Mouse (Mus musculus) myocyte (in vitro differentiated cells): ENCODE results near the gene Clk4. TPM values are rescaled to one million over a fixed set of nuclear protein-coding genes. Genes with fewer than 3 reads are reported as not detected.

Source experiments
- H3K27me3 ChIP-seq: one replicate; pipeline ENCODE4 v1.6.1; 2011; ENCODE audit not compliant: control insufficient read depth, insufficient read depth, insufficient read length
- H3K36me3 ChIP-seq: one replicate; pipeline ENCODE4 v1.6.1; 2011; ENCODE audit not compliant: control insufficient read depth, insufficient read depth
- H3K4me2 ChIP-seq: one replicate; pipeline ENCODE4 v1.6.1; 2011; ENCODE audit warnings: low read depth, control low read depth
- H3K4me3 ChIP-seq: one replicate; pipeline ENCODE4 v1.5.1; 2011; ENCODE audit warnings: mild to moderate bottlenecking, control low read depth, moderate library complexity
- H3K79me2 ChIP-seq: one replicate; pipeline ENCODE4 v1.6.1; 2011; ENCODE audit not compliant: control insufficient read depth, insufficient read depth
- H3ac ChIP-seq: one replicate; pipeline ENCODE4 v1.6.1; 2011; ENCODE audit not compliant: control insufficient read depth, insufficient read length
- CEBPB ChIP-seq: IDR thresholded peaks from 2 replicates; pipeline ENCODE4 v1.6.1; 2011; ENCODE audit warnings: mild to moderate bottlenecking, moderate library complexity; ENCODE audit not compliant: poor library complexity, insufficient read depth, severe bottlenecking
- E2F4 ChIP-seq: IDR thresholded peaks from one replicate; pipeline ENCODE4 v1.6.1; 2011; ENCODE audit warnings: mild to moderate bottlenecking, control low read depth, moderate library complexity; ENCODE audit not compliant: insufficient read depth
- MAX ChIP-seq: IDR thresholded peaks from one replicate; pipeline ENCODE4 v1.6.1; 2011; ENCODE audit warnings: low read depth, mild to moderate bottlenecking, control low read depth
- MYOD1 ChIP-seq, 3 experiments: IDR thresholded peaks; one replicate each; pipeline ENCODE4 v1.6.1; 2011; ENCODE audit warnings: control low read depth in 2 of 3, low read depth in 2 of 3, mild to moderate bottlenecking in 2 of 3, moderate library complexity in 1 of 3; ENCODE audit not compliant: insufficient read length in 2 of 3, control insufficient read depth in 1 of 3
- MYOG ChIP-seq, 3 experiments: IDR thresholded peaks; one replicate each; pipeline ENCODE4 v1.6.1; 2011; ENCODE audit warnings: control low read depth in 2 of 3, low read depth in 2 of 3, mild to moderate bottlenecking in 2 of 3; ENCODE audit not compliant: insufficient read length in 2 of 3, control insufficient read depth in 1 of 3, insufficient read depth in 1 of 3
- POLR2A ChIP-seq: IDR thresholded peaks from one replicate; pipeline ENCODE4 v1.6.1; 2011; ENCODE audit warnings: low read depth, mild to moderate bottlenecking, control low read depth, moderate library complexity; ENCODE audit not compliant: insufficient read length
- POLR2AphosphoS2 ChIP-seq: IDR thresholded peaks from one replicate; pipeline ENCODE4 v1.6.1; 2011; ENCODE audit warnings: low read depth, control low read depth; ENCODE audit not compliant: insufficient read length
- REST ChIP-seq: IDR thresholded peaks from one replicate; pipeline ENCODE4 v1.6.1; 2011; ENCODE audit warnings: mild to moderate bottlenecking, control low read depth, moderate library complexity; ENCODE audit not compliant: insufficient read depth, insufficient read length
- SRF ChIP-seq: IDR thresholded peaks from one replicate; pipeline ENCODE4 v1.6.1; 2011; ENCODE audit warnings: low read depth; ENCODE audit not compliant: control insufficient read depth, insufficient read length
- TCF12 ChIP-seq: IDR thresholded peaks from one replicate; pipeline ENCODE4 v1.6.1; 2011; ENCODE audit warnings: mild to moderate bottlenecking, control low read depth; ENCODE audit not compliant: poor library complexity, insufficient read depth, severe bottlenecking
- TCF3 ChIP-seq: IDR thresholded peaks from one replicate; pipeline ENCODE4 v1.6.1; 2011; ENCODE audit warnings: low read depth, control low read depth; ENCODE audit not compliant: insufficient read length
- USF1 ChIP-seq: IDR thresholded peaks from one replicate; pipeline ENCODE4 v1.6.1; 2011; ENCODE audit warnings: low read depth, mild to moderate bottlenecking, control low read depth, moderate library complexity
- polyA plus RNA-seq: library from polyadenylated mRNA; unstranded; fragments of >200 nt; fragmentation: generic; extraction: Trizol; gene quantifications from one replicate; pipeline ENCODE4 v1.2.1, GENCODE M21; 2012; ENCODE audit warnings: missing spikeins

Clk4 gene
- polyA plus RNA-seq, 1 experiment, result 12.4 TPM

DNA sequence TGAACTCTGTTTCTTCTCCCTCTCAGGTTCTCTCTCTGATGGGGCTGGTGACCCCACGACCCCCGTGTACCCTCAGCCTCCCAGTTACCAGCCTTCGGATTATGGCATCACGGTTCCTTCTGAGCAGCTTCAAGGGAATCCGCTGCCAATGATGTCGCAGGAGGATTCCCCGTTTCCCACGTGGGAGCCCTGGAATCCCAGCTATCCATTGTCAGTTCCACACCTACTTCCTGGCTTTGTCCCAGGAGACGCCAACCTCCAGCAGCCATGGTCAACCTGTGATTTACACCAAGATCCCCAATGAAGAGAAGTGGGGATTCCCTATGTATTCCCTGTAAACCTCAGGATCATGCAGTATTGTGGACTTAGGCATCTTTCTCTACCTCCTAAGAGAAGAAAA, 26.9 kb upstream of the Clk4 start:
- no peak for TF ChIP-seq CEBPB
- no peak for TF ChIP-seq MYOG (IDR thresholded peaks at IDR 0.05; ENCODE audit: control insufficient read depth in 1 of 3, insufficient read depth in 1 of 3, insufficient read length in 2 of 3, low read depth in 2 of 3)
- TF ChIP-seq TCF12, result no peak
- no peak for TF ChIP-seq SRF
- no peak for TF ChIP-seq TCF3
- no peak for TF ChIP-seq USF1
- no peak for TF ChIP-seq REST
- TF ChIP-seq MYOD1 (IDR thresholded peaks at IDR 0.05; ENCODE audit: control insufficient read depth in 1 of 3, insufficient read length in 2 of 3, low read depth in 2 of 3), result no peak
- TF ChIP-seq E2F4, result no peak
- TF ChIP-seq POLR2AphosphoS2, result no peak
- TF ChIP-seq POLR2A, result no peak
- TF ChIP-seq MAX, result no peak

DNA sequence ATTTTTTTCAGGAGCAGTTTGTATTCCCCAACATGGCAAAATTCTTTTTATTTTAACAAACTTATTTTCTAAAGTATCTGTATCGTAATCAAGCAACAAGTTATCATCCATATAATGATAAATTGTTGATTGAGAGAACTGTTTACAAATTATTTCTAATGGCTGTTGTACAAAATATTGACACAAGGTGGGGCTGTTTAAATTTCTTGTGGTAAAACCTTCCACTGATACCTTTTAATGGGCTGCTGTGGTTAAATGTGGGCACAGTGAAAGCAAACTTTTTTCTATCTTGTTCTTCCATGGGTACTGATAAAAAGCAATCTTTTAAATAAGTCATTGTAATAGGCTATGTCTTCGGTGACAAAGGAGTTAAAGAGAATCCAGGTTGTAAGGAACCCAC, 18.6 kb upstream of the Clk4 start:
- Histone ChIP-seq H3K27me3 (peaks cover 18% of the 10 kb centered on the region), H3K36me3 (no peaks in the 10 kb centered on the region), H3ac (no peak overlapping the region), H3K4me3 (no peak overlapping the region), H3K79me2 (no peaks in the 10 kb centered on the region), H3K4me2 (no peak overlapping the region)
- TF ChIP-seq SRF, result no peak
- no peak for TF ChIP-seq MAX
- TF ChIP-seq E2F4, result no peak
- TF ChIP-seq MYOG (IDR thresholded peaks at IDR 0.05; ENCODE audit: control insufficient read depth in 1 of 3, insufficient read depth in 1 of 3, insufficient read length in 2 of 3, low read depth in 2 of 3), result no peak
- no peak for TF ChIP-seq POLR2A
- TF ChIP-seq MYOD1 (IDR thresholded peaks at IDR 0.05; ENCODE audit: control insufficient read depth in 1 of 3, insufficient read length in 2 of 3, low read depth in 2 of 3), result no peak
- TF ChIP-seq REST, result no peak
- TF ChIP-seq TCF12, result no peak
- TF ChIP-seq USF1, result no peak
- TF ChIP-seq POLR2AphosphoS2, result no peak
- TF ChIP-seq CEBPB, result no peak
- TF ChIP-seq TCF3, result no peak

More for the DNA sequence above, 26.9 kb upstream of the Clk4 start:
- H3ac ChIP-seq, result no peak overlapping the region
- no peaks in the 10 kb centered on the region for H3K79me2 ChIP-seq
- H3K36me3 ChIP-seq, result no peaks in the 10 kb centered on the region
- no peak overlapping the region for H3K4me2 ChIP-seq
- H3K27me3 ChIP-seq, result peaks cover 27% of the 10 kb centered on the region
- no peak overlapping the region for H3K4me3 ChIP-seq

DNA sequence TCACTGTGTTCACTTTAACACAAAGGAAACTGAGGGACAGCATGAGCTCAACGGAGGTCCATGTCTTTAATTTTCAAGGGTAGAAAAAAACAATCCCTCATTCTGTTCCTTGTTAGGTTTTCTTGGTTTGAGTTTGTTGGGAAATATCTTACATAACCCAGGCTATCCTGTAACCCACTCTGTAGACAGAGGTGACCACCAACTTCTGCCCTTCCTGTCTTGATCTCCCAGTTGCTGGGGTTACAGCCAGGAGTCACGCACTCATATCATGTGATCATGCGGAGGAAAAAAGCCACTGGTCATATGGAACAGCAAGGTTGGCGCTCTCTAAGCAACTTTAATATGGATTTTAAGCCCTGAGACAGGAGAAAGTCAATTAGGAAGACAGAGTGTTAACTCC, 4.5 kb upstream of the Clk4 start:
- TF ChIP-seq SRF, result no peak
- TF ChIP-seq TCF3, result no peak
- no peak for TF ChIP-seq MYOD1 (IDR thresholded peaks at IDR 0.05; ENCODE audit: control insufficient read depth in 1 of 3, insufficient read length in 2 of 3, low read depth in 2 of 3)
- TF ChIP-seq MAX, result no peak
- TF ChIP-seq POLR2A, result no peak
- no peak for TF ChIP-seq POLR2AphosphoS2
- no peak for TF ChIP-seq MYOG (IDR thresholded peaks at IDR 0.05; ENCODE audit: control insufficient read depth in 1 of 3, insufficient read depth in 1 of 3, insufficient read length in 2 of 3, low read depth in 2 of 3)
- TF ChIP-seq TCF12, result no peak
- TF ChIP-seq REST, result no peak
- Histone ChIP-seq H3K36me3 (no peaks in the 10 kb centered on the region), H3K27me3 (peaks cover 15% of the 10 kb centered on the region), H3K79me2 (no peaks in the 10 kb centered on the region), H3K4me3 (no peak overlapping the region), H3ac (no peak overlapping the region), H3K4me2 (no peak overlapping the region)

DNA sequence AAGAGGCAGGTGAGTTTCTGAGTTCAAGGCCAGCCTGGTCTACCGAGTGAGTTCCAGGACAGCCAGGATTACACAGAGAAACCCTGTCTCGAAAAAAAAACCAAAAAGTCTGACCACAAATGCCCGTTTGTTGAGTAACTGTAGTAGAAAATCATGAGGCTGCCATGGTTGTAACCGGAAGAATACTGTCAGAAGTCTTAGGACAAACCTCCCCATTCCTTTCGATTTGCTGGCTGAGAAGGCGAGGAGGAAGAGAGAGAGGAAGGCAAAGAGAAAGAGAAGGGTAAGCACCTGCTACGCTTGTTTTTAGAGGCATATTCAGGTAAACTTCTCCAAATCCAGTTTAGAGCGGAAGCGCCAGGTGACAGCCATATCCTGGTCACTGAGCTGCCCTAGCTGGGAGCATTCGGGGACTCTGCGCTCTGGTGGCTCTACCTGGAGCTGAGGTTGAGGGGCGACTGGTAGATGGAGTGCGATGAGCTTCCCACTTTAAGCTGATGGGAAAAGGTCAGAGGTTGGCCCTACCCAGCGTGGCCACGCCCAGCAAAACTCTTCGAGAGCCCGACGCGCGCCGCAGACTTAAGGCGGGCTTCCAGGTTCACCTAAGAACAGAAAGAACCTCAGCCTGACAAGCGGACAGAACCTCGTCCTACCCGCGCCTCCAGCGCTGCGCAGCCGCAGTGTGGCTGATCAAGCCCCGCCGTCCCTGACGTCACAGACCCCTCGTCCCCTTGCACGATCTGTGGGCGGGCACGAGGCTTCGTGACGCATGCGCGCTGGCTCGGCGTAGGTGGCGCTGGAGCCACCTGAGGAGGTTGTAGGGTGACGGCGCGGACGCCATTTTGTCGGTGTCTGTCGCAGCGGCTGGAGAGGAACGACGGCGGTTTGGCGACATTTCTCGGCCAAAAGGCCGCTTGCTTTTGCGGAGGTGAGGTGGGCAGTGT, 1.1 kb downstream of the Clk4 start, which contains the start of gene BC049762:
BC049762 (minus strand) TSS at position 705 of the 944 bp plus-strand sequence.
- peak within 1 kb of the TSS; percentile 76 for H3ac ChIP-seq
- H3K4me2 ChIP-seq, result peak within 1 kb of the TSS; percentile 96
- H3K36me3 ChIP-seq, result peaks cover 12% of the 10 kb centered on the region
- peak within 1 kb of the TSS; percentile 90 for H3K4me3 ChIP-seq
- TF ChIP-seq SRF (no peak), E2F4 (no peak), REST (peak; percentile 20), USF1 (peak; percentile 14), POLR2A (peak; percentile 99), MYOG (IDR thresholded peaks at IDR 0.05; ENCODE audit: control insufficient read depth in 1 of 3, insufficient read depth in 1 of 3, insufficient read length in 2 of 3, low read depth in 2 of 3) (peak in 2 of 3 experiments; percentile 14 to 53), TCF3 (peak; percentile 1), POLR2AphosphoS2 (peak; percentile 98)
- H3K79me2 ChIP-seq, result peaks cover 45% of the 10 kb centered on the region
- no peaks in the 10 kb centered on the region for H3K27me3 ChIP-seq
